Mouse (Mus musculus): ENCODE measurements around the gene Lrp10. TPM values are rescaled to one million over a fixed set of nuclear protein-coding genes. Genes with fewer than 3 reads are reported as not detected.

The Lrp10 gene
- total RNA-seq, 1 experiment from 2014 or later = 46.5 TPM

DNA sequence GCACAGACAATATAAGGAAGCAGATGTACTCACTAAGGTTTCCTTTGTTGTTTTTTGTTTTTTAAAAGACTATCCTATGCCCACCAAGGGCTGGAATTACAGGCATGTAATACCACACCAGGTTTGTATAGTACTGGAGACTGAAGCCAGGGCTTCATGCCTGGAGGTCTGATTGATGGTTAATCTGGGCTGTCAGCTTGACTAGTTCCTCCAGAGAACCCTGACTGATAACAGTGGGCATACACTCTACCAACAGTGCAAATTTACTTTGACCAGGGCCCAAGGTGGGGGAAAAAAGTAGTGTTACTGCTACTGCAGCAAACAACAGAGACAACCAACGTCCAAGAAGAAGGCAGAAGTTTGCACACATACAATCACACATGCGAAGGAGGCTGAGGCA is 7.5 kb downstream of the Lrp10 start:
- ATAC-seq (replicated peaks; ENCODE audit: low read depth, poor library complexity, severe bottlenecking) = no peak

DNA sequence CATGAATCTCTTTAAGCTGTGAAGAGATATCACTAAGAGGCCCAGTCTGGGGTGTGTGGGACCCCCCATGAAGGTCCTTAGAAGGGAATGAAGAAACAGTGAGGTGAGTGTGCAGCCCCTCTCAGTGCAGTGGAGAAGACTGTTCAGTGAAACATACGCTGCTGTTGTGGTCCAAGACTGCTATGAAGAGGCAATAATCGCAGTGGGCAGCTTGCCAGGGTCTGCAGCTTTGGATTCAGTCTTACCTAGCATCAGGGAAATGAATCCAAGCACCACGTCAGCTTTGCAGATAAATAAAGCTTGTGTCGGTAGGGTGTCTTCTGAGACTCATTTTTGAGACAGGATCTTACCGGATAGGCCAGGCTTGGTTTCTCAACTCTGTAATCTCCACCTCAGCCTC is 8.7 kb downstream of the Lrp10 start:
- ATAC-seq (replicated peaks; ENCODE audit: low read depth, poor library complexity, severe bottlenecking) = no peak

DNA sequence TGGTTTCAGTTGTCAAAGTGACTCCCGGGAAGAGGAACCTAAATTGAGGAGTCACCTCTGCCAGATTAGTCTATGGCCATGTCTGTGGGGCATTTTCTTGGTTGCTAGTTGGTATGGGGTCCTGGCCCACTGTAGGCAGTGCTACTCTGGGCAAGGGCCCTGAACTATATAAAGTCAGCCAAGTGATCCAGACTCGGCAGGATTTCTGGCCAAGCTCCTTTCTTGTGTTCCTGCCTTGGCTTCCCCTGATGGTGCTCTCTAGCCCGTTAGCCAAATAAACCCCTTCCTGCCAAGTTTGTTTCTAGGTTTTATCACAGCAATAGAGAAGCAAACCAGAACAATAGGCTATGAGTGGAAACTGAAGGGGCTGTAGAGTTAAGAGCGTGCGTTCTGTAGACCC is 10.8 kb downstream of the Lrp10 start:
- ATAC-seq (replicated peaks; ENCODE audit: low read depth, poor library complexity, severe bottlenecking) = no peak

- peak; percentile 11; the same call in 1 of the 2 replicates for ATAC-seq (replicated peaks; ENCODE audit: low read depth, poor library complexity, severe bottlenecking)
Observed at GRCm38 (mm10) chr14:54475941-54476844, 12.3 kb downstream of the Lrp10 start, which contains the start of gene Rem2. Gene Rem2, plus strand, starts transcription at chr14:54476100.

DNA sequence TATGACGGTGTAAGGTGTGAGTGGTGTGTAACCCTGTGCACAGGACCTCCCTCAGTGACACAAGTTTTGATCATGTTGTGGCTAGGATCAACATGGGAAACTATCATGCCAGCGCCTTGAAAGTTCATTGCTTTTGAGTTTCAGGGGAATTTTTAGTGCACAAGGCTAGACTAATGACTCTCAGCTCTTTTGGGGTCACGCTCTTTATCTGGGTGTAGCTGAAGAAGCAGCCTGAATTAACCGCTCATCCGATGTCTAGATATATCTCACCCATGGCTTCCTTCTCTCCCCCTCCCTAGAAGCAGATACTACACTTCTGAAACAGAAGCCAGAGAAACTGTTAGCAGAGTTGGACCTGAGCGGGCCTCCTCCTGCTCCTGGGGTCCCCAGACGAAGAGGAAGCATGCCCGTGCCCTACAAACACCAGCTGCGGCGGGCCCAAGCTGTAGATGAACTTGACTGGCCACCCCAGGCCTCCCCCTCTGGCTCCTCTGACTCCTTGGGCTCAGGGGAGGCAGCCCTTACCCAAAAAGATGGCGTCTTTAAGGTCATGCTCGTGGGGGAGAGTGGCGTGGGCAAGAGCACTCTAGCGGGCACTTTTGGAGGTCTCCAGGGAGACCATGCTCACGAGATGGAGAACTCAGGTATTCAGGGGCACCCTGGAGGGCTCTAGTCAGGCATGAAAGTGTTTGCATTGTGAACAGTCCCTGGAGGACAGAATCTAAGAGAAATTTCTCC is 13.4 kb downstream of the Lrp10 start:
- no peak for ATAC-seq (replicated peaks; ENCODE audit: low read depth, poor library complexity, severe bottlenecking)

DNA sequence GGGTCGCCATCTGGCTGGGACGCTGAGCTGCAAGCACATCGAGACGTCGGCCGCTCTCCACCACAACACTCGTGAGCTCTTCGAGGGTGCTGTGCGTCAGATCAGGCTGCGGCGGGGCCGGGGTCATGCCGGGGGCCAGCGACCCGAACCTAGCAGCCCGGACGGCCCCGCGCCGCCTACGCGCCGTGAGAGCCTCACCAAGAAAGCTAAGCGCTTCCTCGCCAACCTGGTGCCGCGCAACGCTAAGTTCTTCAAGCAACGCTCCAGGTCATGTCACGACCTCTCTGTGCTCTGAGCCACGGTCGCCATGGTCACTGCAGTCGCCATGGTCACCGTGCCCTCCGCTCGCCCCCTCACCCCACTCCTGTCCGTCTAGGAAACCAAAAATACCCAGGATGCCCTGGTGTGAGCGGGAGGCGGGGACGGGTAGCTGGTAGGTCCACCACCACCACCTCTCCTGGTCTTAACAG is 15.5 kb downstream of the Lrp10 start:
- peak; percentile 9 for ATAC-seq (replicated peaks; ENCODE audit: low read depth, poor library complexity, severe bottlenecking)

- ATAC-seq (replicated peaks; ENCODE audit: low read depth, poor library complexity, severe bottlenecking) = no peak
Observed at GRCm38 (mm10) chr14:54480673-54481072, 16.7 kb downstream of the Lrp10 start.

DNA sequence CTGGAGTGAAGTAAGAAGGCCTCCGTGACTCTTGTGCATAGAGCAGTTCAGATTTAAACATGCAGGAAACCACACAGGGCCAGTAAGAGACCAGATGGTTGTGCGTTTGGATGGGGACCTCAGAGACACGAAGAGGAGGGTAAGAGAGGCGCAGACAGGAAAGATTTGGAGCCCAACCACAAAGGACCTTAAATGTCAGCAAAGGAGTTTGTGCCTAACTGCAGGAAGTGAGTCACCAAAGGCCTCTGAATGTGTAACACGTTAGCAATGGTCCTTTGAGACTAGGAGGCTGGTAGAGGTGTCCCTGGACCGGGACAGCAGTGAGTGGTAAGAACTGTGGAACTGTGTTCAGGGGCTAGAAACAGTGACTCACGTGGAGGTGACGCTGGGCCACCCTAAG is 17.5 kb downstream of the Lrp10 start:
- ATAC-seq (replicated peaks; ENCODE audit: low read depth, poor library complexity, severe bottlenecking) = peak; percentile 70

DNA sequence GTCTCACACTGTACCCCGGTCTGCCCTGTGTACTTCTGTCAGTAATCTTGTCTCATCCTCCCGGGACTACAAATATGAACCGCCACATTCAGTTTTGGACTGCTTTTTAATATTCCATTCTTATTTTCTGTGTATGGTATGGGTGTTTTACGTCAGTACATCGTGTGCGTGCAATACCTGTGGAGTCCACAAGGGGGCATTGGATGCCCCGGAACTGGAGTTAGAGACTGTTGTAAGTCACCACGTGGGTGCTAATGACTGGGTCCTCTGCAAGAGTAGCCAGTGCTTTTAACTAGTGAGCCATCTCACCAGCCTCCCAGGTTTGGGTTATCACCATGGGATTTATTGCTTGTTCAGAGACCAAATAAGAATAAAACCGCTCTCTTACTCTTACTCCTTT is 18.6 kb downstream of the Lrp10 start:
- ATAC-seq (replicated peaks; ENCODE audit: low read depth, poor library complexity, severe bottlenecking) = peak; percentile 42; the same call in 1 of the 2 replicates

- no peak for ATAC-seq (replicated peaks; ENCODE audit: low read depth, poor library complexity, severe bottlenecking)
Observed at GRCm38 (mm10) chr14:54485899-54486298, 22.0 kb downstream of the Lrp10 start.

- ATAC-seq (replicated peaks; ENCODE audit: low read depth, poor library complexity, severe bottlenecking) = no peak
Observed at GRCm38 (mm10) chr14:54487732-54488131, 23.8 kb downstream of the Lrp10 start.

DNA sequence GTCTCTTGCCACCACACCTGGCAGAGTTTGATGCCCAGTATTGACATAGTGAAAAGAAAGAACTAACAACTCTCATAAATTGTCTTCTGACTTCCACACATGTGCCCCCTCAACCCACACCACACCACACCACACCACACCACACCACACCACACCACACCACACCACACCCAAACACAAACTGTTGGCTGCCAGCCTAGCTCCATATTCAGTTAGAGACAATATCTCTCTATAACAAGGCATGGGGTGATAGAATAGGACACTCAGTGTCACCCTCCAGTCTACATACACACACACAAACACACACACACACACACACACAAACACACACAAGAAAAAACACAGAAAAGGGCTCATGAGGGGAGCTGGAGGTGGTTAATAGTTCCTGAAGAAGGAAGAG is 24.4 kb downstream of the Lrp10 start:
- no peak for ATAC-seq (replicated peaks; ENCODE audit: low read depth, poor library complexity, severe bottlenecking)

DNA sequence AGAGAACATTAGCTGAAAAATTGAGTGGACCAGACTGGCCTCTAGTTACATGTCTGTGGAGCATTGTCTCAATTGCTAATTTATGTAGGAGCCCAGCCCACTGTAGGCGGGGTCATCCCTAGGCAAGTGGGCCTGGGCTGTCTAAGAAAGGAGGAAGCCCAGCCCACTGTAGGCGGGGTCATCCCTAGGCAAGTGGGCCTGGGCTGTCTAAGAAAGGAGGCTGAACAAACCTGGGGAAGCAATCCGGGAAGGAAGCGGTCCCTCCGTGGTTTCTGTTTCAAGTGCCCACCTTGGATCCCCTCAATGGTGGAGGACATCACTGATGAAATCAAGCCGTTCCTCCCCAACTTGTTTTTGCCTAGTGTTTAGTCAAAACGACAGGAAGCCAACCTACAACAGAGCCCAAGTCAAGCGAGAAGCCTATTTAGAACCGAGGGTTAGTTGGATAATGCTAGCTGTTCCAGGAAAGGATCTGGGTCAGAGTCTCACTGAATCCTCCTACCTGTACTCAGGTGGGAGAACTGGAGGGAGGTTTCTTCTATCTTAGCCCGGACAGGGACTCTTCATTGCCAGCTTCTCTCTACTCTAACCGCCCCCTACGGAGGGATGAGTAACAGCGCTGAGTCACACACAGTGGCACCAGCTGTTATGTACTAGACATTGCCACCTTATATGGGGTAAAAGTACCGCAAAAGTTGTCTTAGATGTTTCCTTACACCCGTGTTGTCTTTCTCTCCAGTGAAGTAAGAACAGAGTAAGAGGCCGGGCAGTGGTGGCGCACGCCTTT is 28.6 kb downstream of the Lrp10 start:
- peak; percentile 74 for ATAC-seq (replicated peaks; ENCODE audit: low read depth, poor library complexity, severe bottlenecking)

DNA sequence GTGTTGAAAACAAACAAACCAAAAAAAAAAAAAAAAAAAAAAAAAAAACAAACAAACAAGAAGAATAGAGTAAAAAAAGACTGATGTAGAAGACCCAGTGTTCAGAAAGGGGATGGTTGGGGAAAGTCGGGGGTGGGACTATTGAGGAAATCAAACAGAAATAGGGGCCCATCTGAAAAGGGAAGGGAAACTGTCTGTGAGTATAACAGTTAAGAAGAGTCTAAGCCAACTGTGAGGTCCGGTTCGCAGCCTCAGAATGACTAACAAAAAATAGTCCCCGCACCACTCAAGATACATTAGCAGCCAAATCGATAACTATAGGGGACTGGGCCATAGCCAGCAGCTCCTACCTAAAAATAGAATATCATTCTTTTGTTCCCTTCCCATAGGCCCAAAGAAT is 29.3 kb downstream of the Lrp10 start:
- 0 out of 2 replicates have a peak, but pooled peaks have one; percentile 14 for ATAC-seq (replicated peaks; ENCODE audit: low read depth, poor library complexity, severe bottlenecking)

DNA sequence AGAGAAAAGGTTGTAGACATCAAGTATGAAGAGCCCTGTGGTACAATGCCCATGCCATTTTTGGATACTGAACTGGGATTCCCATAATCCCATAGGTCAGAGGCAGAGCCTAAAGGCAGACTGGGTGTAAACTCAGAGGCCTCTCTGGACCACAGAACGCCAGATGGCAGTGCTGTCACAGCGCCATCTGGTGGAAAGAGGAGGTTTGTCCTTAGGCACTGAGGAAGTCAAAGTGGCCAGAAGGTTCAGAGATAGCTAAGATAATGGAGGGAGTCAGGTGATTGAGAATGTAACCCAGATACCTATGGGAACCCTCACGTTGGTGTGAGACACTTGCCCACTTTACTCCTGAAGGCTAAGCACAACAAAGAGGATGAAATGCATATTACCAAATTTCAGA is 30.3 kb downstream of the Lrp10 start:
- peak; percentile 86 for ATAC-seq (replicated peaks; ENCODE audit: low read depth, poor library complexity, severe bottlenecking)

- ATAC-seq (replicated peaks; ENCODE audit: low read depth, poor library complexity, severe bottlenecking) = no peak
Observed at GRCm38 (mm10) chr14:54496706-54497105, 32.8 kb downstream of the Lrp10 start.

- no peak for ATAC-seq (replicated peaks; ENCODE audit: low read depth, poor library complexity, severe bottlenecking)
Observed at GRCm38 (mm10) chr14:54499330-54499729, 35.4 kb downstream of the Lrp10 start.

GRCm38 (mm10) chr14:54501365-54501764 is 37.4 kb downstream of the Lrp10 start:
- ATAC-seq (replicated peaks; ENCODE audit: low read depth, poor library complexity, severe bottlenecking) = no peak

DNA sequence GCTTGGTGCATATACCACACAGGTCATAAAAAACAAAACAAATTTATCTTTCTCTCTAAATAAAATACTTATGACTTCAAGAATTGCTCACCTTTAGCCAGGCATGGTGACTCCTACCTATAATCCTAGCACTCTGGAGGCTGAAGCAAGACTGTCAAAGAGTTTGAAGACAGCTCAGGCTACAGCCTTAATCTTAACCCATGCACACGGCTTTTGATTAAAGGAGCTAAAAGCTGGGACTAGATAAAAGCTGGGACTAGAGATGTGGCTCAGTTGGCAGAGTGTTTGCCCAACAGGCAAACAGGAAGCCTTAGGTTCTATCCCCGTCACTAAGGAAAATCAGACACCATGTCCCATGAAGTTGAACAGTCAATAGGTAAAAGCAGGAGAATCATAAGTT is 39.2 kb downstream of the Lrp10 start:
- no peak for ATAC-seq (replicated peaks; ENCODE audit: low read depth, poor library complexity, severe bottlenecking)

GRCm38 (mm10) chr14:54509774-54510173 is 45.8 kb downstream of the Lrp10 start:
- ATAC-seq (replicated peaks; ENCODE audit: low read depth, poor library complexity, severe bottlenecking) = no peak

All from common myeloid progenitor, adult 5-6 weeks (primary cell).